Mouse (Mus musculus): Measurements from ENCODE around the gene Plekhj1. TPM values are rescaled to one million over a fixed set of nuclear protein-coding genes. Genes with fewer than 3 reads are reported as not detected.

Gene Plekhj1
- total RNA-seq (2014; rRNA removed) = 74.4 and 82.3 TPM in 2 replicates
- 99.4 and 103 TPM in 2 replicates for polyA plus RNA-seq (2015; fragmentation: Nextera tagmentation; extraction: Ambion mirVana)

- WGBS = under 1% methylated on average over 93 of the region's 104 CpGs
- Histone ChIP-seq H3K27ac (peak within 1 kb of the TSS; percentile 97), H3K4me2 (ENCODE audit: low read depth, low read length) (peak within 1 kb of the TSS; percentile 97), H3K27me3 (ENCODE audit: insufficient read depth, low read length) (no peaks in the 10 kb centered on the region), H3K9ac (replicated peaks; ENCODE audit: low read length) (peak within 1 kb of the TSS; percentile 96), H3K4me1 (ENCODE audit: insufficient read depth, low read length) (peaks cover 13% of the 10 kb centered on the region), H3K9me3 (ENCODE audit: low read length) (no peaks in the 10 kb centered on the region), H3K4me3 (ENCODE audit: low read length) (peak within 1 kb of the TSS; percentile 87), H3K36me3 (ENCODE audit: insufficient read depth, low read length) (peaks cover 36% of the 10 kb centered on the region)
- no peak for TF ChIP-seq CTCF (IDR thresholded peaks at IDR 0.05; ENCODE audit: low read depth)
- ATAC-seq (peak; percentile 92), DNase-seq (ENCODE audit: low spot score) (peak; percentile 99)
Observed at GRCm38 (mm10) chr10:80798150-80799006, at the start of gene Plekhj1, which contains the start of gene Sf3a2. TSS of gene Plekhj1 (minus strand) at chr10:80798626. TSS of gene Sf3a2 (plus strand) at chr10:80798198.

GRCm38 (mm10) chr10:80845732-80846131 lies 47.3 kb upstream of the Plekhj1 start:
- Histone ChIP-seq H3K27ac (no peak overlapping the region), H3K4me2 (ENCODE audit: low read depth, low read length) (no peak overlapping the region), H3K9ac (replicated peaks; ENCODE audit: low read length) (no peak overlapping the region), H3K4me3 (ENCODE audit: low read length) (no peak overlapping the region), H3K27me3 (ENCODE audit: insufficient read depth, low read length) (no peaks in the 10 kb centered on the region), H3K4me1 (ENCODE audit: insufficient read depth, low read length) (no peaks in the 10 kb centered on the region; the same call in 1 of the 2 replicates), H3K36me3 (ENCODE audit: insufficient read depth, low read length) (no peaks in the 10 kb centered on the region), H3K9me3 (ENCODE audit: low read length) (no peaks in the 10 kb centered on the region)
- DNase-seq (ENCODE audit: low spot score) (no peak), ATAC-seq (no peak)
- 77% methylated on average over 12 of the region's 12 CpGs for WGBS
- no peak for TF ChIP-seq CTCF (IDR thresholded peaks at IDR 0.05; ENCODE audit: low read depth)

DNA sequence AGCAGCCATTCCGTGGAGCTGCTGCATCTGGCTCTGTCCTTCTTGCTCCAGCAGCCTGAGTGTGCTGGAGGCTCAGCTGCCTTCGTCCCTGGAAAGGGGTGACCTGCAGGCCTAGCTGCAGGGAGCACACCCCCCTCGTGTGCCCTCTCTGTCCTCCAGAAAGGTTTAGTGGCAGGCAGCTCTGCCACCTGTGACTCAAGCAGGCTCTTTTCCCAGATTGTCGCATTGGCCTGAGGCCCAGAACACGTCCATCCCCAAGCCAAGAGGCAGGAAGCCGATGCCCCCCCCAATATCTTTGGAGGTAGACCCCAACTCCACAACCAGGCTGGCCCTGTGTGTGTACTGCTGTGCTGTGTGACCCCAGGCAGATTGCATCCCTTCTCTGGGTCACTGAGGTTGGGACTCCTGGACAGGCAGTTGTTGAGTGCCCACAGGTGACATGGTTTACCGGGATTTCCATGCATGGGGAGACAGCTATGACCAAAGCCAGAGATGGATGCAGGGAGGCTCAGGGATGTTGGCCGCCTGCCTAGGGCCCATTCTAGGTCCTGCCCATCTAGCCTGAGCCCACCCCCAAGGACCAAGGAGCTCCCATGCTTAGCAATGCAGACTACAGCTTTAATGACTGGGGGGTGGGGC lies 46.7 kb upstream of the Plekhj1 start:
- TF ChIP-seq CTCF (IDR thresholded peaks at IDR 0.05; ENCODE audit: low read depth) = no peak
- Histone ChIP-seq H3K9ac (replicated peaks; ENCODE audit: low read length) (no peak overlapping the region), H3K36me3 (ENCODE audit: insufficient read depth, low read length) (no peaks in the 10 kb centered on the region), H3K9me3 (ENCODE audit: low read length) (no peaks in the 10 kb centered on the region), H3K27me3 (ENCODE audit: insufficient read depth, low read length) (no peaks in the 10 kb centered on the region), H3K27ac (no peak overlapping the region), H3K4me2 (ENCODE audit: low read depth, low read length) (no peak overlapping the region), H3K4me3 (ENCODE audit: low read length) (no peak overlapping the region), H3K4me1 (ENCODE audit: insufficient read depth, low read length) (no peaks in the 10 kb centered on the region; the same call in 1 of the 2 replicates)
- ATAC-seq (no peak), DNase-seq (ENCODE audit: low spot score) (no peak)
- WGBS = 48% methylated on average over 8 of the region's 8 CpGs

DNA sequence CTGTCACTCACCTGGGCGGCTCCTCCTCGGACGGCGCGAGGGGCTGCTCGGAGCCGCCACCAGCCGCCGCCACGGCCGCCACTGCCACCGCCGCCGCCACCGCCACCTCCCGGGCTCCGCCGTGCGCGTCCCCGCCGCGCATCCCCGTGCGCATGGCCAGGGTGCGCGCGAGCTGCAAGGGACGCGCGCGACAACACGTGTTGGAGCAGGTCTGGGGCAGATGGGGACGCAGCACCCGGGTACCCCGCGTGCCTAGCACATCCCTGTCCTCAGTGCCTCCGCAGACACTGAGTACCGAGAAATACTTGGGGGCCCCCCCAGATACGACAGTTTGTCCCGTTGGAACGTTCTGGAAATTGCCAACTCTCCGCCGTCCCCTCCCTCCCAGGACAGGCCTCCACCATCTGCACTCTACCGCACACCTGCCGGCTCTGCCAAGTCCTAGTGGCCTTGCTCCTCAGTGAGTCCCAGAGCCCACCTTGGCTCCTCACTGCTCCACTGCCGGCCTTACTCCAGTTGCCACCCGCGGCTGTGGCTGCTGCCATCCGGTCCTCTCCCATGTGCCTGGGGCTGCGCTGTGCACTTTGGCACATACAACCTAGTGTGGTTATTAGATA lies 45.6 kb upstream of the Plekhj1 start, which contains the start of gene Lingo3:
Lingo3 (minus strand) TSS at position 109 of the 617 bp plus-strand sequence.
- H3K4me3 ChIP-seq (ENCODE audit: low read length) = peak within 1 kb of the TSS; percentile 57
- H3K9ac ChIP-seq (replicated peaks; ENCODE audit: low read length) = peak within 1 kb of the TSS; percentile 75
- 3% methylated on average over 47 of the region's 51 CpGs for WGBS
- H3K27me3 ChIP-seq (ENCODE audit: insufficient read depth, low read length) = no peaks in the 10 kb centered on the region
- peak within 1 kb of the TSS; percentile 45; the same call in 1 of the 2 replicates for H3K27ac ChIP-seq
- H3K36me3 ChIP-seq (ENCODE audit: insufficient read depth, low read length) = no peaks in the 10 kb centered on the region
- H3K9me3 ChIP-seq (ENCODE audit: low read length) = no peaks in the 10 kb centered on the region
- H3K4me1 ChIP-seq (ENCODE audit: insufficient read depth, low read length) = no peaks in the 10 kb centered on the region; the same call in 1 of the 2 replicates
- DNase-seq (ENCODE audit: low spot score) = peak; percentile 83
- TF ChIP-seq CTCF (IDR thresholded peaks at IDR 0.05; ENCODE audit: low read depth) = no peak
- peak within 1 kb of the TSS; percentile 78 for H3K4me2 ChIP-seq (ENCODE audit: low read depth, low read length)
- peak; percentile 69 for ATAC-seq

DNA sequence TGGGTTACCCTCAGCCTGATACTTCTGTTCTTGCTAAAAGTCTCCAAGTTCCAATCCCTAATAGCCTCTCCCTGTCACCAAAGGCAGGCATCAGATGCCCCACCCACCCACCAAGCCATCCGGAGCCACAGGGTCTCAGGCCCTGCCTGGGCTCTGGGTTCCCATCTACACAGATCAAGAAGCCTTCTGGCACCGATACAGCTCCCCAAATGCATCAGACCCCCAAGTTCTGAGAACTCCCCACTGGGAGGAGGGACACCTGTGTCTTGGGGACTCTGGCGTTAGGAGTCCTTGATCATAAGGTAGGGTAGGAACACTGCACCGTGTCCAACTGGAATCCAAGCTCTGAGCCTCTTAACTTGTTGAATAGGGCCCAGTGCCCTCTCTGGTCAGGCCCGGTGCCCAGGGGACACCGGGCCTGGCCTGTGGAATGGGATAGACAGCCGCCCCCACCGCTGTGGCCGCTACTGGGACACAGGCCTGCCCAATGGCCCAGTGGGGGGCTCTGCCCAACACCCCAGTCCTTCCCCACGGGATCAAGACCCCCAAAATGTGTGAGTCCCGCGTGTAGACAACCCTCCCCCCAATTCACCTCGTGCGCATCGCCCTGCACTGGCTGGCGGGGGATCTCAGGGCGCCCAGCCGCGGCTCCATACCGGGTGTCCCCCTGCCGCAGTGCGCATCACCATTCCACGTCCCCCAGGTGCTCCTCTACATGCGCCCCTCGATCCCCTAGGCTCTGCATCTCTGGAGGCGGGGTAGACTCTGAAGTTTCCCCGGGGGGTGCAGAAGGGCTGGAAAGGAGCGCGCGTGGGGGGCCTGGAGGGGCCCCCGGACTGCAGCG lies 44.9 kb upstream of the Plekhj1 start:
- TF ChIP-seq CTCF (IDR thresholded peaks at IDR 0.05; ENCODE audit: low read depth) = no peak
- H3K4me3 ChIP-seq (ENCODE audit: low read length) = peak overlapping the region; percentile 57
- 9% methylated on average over 32 of the region's 32 CpGs for WGBS
- H3K27ac ChIP-seq = peak overlapping the region; percentile 45; the same call in 1 of the 2 replicates
- H3K4me2 ChIP-seq (ENCODE audit: low read depth, low read length) = peak overlapping the region; percentile 78
- peak overlapping the region; percentile 75 for H3K9ac ChIP-seq (replicated peaks; ENCODE audit: low read length)
- H3K9me3 ChIP-seq (ENCODE audit: low read length) = no peaks in the 10 kb centered on the region
- no peaks in the 10 kb centered on the region for H3K36me3 ChIP-seq (ENCODE audit: insufficient read depth, low read length)
- H3K27me3 ChIP-seq (ENCODE audit: insufficient read depth, low read length) = no peaks in the 10 kb centered on the region
- no peak for DNase-seq (ENCODE audit: low spot score)
- ATAC-seq = peak; percentile 34
- no peaks in the 10 kb centered on the region; the same call in 1 of the 2 replicates for H3K4me1 ChIP-seq (ENCODE audit: insufficient read depth, low read length)
